Mouse (Mus musculus) myocyte (in vitro differentiated cells): ENCODE data around the gene Cadm4. TPM values are rescaled to one million over a fixed set of nuclear protein-coding genes. Genes with fewer than 3 reads are reported as not detected.
A peak's percentile ranks its signal among the peaks of the same experiment; 100 is the strongest.

Experiments
- H3K27me3 ChIP-seq: one replicate; pipeline ENCODE4 v1.6.1; 2011; ENCODE audit not compliant: control insufficient read depth, insufficient read depth, insufficient read length
- H3K36me3 ChIP-seq: one replicate; pipeline ENCODE4 v1.6.1; 2011; ENCODE audit not compliant: control insufficient read depth, insufficient read depth
- H3K4me2 ChIP-seq: one replicate; pipeline ENCODE4 v1.6.1; 2011; ENCODE audit warnings: low read depth, control low read depth
- H3K4me3 ChIP-seq: one replicate; pipeline ENCODE4 v1.5.1; 2011; ENCODE audit warnings: mild to moderate bottlenecking, control low read depth, moderate library complexity
- H3K79me2 ChIP-seq: one replicate; pipeline ENCODE4 v1.6.1; 2011; ENCODE audit not compliant: control insufficient read depth, insufficient read depth
- H3ac ChIP-seq: one replicate; pipeline ENCODE4 v1.6.1; 2011; ENCODE audit not compliant: control insufficient read depth, insufficient read length
- CEBPB ChIP-seq: IDR thresholded peaks from 2 replicates; pipeline ENCODE4 v1.6.1; 2011; ENCODE audit warnings: mild to moderate bottlenecking, moderate library complexity; ENCODE audit not compliant: poor library complexity, insufficient read depth, severe bottlenecking
- E2F4 ChIP-seq: IDR thresholded peaks from one replicate; pipeline ENCODE4 v1.6.1; 2011; ENCODE audit warnings: mild to moderate bottlenecking, control low read depth, moderate library complexity; ENCODE audit not compliant: insufficient read depth
- MAX ChIP-seq: IDR thresholded peaks from one replicate; pipeline ENCODE4 v1.6.1; 2011; ENCODE audit warnings: low read depth, mild to moderate bottlenecking, control low read depth
- MYOD1 ChIP-seq, 3 experiments: IDR thresholded peaks; one replicate each; pipeline ENCODE4 v1.6.1; 2011; ENCODE audit warnings: control low read depth in 2 of 3, low read depth in 2 of 3, mild to moderate bottlenecking in 2 of 3, moderate library complexity in 1 of 3; ENCODE audit not compliant: insufficient read length in 2 of 3, control insufficient read depth in 1 of 3
- MYOG ChIP-seq, 3 experiments: IDR thresholded peaks; one replicate each; pipeline ENCODE4 v1.6.1; 2011; ENCODE audit warnings: control low read depth in 2 of 3, low read depth in 2 of 3, mild to moderate bottlenecking in 2 of 3; ENCODE audit not compliant: insufficient read length in 2 of 3, control insufficient read depth in 1 of 3, insufficient read depth in 1 of 3
- POLR2A ChIP-seq: IDR thresholded peaks from one replicate; pipeline ENCODE4 v1.6.1; 2011; ENCODE audit warnings: low read depth, mild to moderate bottlenecking, control low read depth, moderate library complexity; ENCODE audit not compliant: insufficient read length
- POLR2AphosphoS2 ChIP-seq: IDR thresholded peaks from one replicate; pipeline ENCODE4 v1.6.1; 2011; ENCODE audit warnings: low read depth, control low read depth; ENCODE audit not compliant: insufficient read length
- REST ChIP-seq: IDR thresholded peaks from one replicate; pipeline ENCODE4 v1.6.1; 2011; ENCODE audit warnings: mild to moderate bottlenecking, control low read depth, moderate library complexity; ENCODE audit not compliant: insufficient read depth, insufficient read length
- SRF ChIP-seq: IDR thresholded peaks from one replicate; pipeline ENCODE4 v1.6.1; 2011; ENCODE audit warnings: low read depth; ENCODE audit not compliant: control insufficient read depth, insufficient read length
- TCF12 ChIP-seq: IDR thresholded peaks from one replicate; pipeline ENCODE4 v1.6.1; 2011; ENCODE audit warnings: mild to moderate bottlenecking, control low read depth; ENCODE audit not compliant: poor library complexity, insufficient read depth, severe bottlenecking
- TCF3 ChIP-seq: IDR thresholded peaks from one replicate; pipeline ENCODE4 v1.6.1; 2011; ENCODE audit warnings: low read depth, control low read depth; ENCODE audit not compliant: insufficient read length
- USF1 ChIP-seq: IDR thresholded peaks from one replicate; pipeline ENCODE4 v1.6.1; 2011; ENCODE audit warnings: low read depth, mild to moderate bottlenecking, control low read depth, moderate library complexity
- polyA plus RNA-seq: library from polyadenylated mRNA; unstranded; fragments of >200 nt; fragmentation: generic; extraction: Trizol; gene quantifications from one replicate; pipeline ENCODE4 v1.2.1, GENCODE M21; 2012; ENCODE audit warnings: missing spikeins

Cadm4 gene
- polyA plus RNA-seq, 1 experiment = 54.4 TPM

- no peaks in the 10 kb centered on the region for H3K79me2 ChIP-seq
- TF ChIP-seq TCF3 = no peak
- TF ChIP-seq POLR2A = no peak
- no peak for TF ChIP-seq MAX
- TF ChIP-seq POLR2AphosphoS2 = no peak
- TF ChIP-seq SRF = no peak
- no peak for TF ChIP-seq CEBPB
- TF ChIP-seq USF1 = no peak
- TF ChIP-seq REST = no peak
- no peak for TF ChIP-seq MYOD1 (IDR thresholded peaks at IDR 0.05; ENCODE audit: control insufficient read depth in 1 of 3, insufficient read length in 2 of 3, low read depth in 2 of 3)
- TF ChIP-seq E2F4 = no peak
- TF ChIP-seq TCF12 = no peak
- no peak for TF ChIP-seq MYOG (IDR thresholded peaks at IDR 0.05; ENCODE audit: control insufficient read depth in 1 of 3, insufficient read depth in 1 of 3, insufficient read length in 2 of 3, low read depth in 2 of 3)
- no peak overlapping the region for H3ac ChIP-seq
- no peaks in the 10 kb centered on the region for H3K27me3 ChIP-seq
- no peak overlapping the region for H3K4me3 ChIP-seq
- peak overlapping the region; percentile 77 for H3K4me2 ChIP-seq
- no peaks in the 10 kb centered on the region for H3K36me3 ChIP-seq
Observed at GRCm38 (mm10) chr7:24457726-24458370, 24.0 kb upstream of the Cadm4 start.

GRCm38 (mm10) chr7:24459440-24459839, 22.4 kb upstream of the Cadm4 start:
- Histone ChIP-seq H3K4me3 (no peak overlapping the region), H3K27me3 (no peaks in the 10 kb centered on the region)

DNA sequence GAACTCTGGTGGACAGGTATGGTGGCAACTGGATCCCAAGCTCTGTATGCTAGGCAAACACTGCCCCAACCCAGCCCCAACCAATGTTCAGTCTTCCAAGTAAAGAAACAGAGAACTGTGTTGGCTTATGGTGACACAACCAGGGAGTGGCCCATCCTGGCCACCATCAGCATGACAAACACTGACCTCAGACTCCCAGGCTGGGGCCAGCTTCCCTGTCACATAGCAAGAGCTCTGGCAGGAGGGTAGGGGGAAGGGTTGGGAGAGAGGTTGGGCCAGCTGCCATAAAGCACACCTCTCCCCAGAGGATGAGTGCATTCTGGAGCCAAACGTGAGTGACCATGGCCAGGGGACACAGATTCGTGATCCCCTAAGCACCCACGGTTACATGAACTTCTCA, 22.0 kb upstream of the Cadm4 start:
- Histone ChIP-seq H3K27me3 (no peaks in the 10 kb centered on the region), H3K79me2 (peaks cover 17% of the 10 kb centered on the region), H3K36me3 (no peaks in the 10 kb centered on the region), H3K4me2 (peak overlapping the region; percentile 66), H3K4me3 (no peak overlapping the region), H3ac (no peak overlapping the region)
- no peak for TF ChIP-seq POLR2AphosphoS2
- TF ChIP-seq MAX = no peak
- TF ChIP-seq SRF = no peak
- TF ChIP-seq MYOG (IDR thresholded peaks at IDR 0.05; ENCODE audit: control insufficient read depth in 1 of 3, insufficient read depth in 1 of 3, insufficient read length in 2 of 3, low read depth in 2 of 3) = no peak
- TF ChIP-seq E2F4 = no peak
- TF ChIP-seq TCF3 = no peak
- TF ChIP-seq POLR2A = no peak
- TF ChIP-seq TCF12 = no peak
- no peak for TF ChIP-seq MYOD1 (IDR thresholded peaks at IDR 0.05; ENCODE audit: control insufficient read depth in 1 of 3, insufficient read length in 2 of 3, low read depth in 2 of 3)
- no peak for TF ChIP-seq REST
- TF ChIP-seq CEBPB = no peak
- no peak for TF ChIP-seq USF1

More at GRCm38 (mm10) chr7:24459440-24459839, 22.4 kb upstream of the Cadm4 start:
- Histone ChIP-seq H3ac (no peak overlapping the region), H3K79me2 (peaks cover 13% of the 10 kb centered on the region), H3K4me2 (peak overlapping the region; percentile 66), H3K36me3 (no peaks in the 10 kb centered on the region)
- TF ChIP-seq SRF = no peak
- TF ChIP-seq MYOG (IDR thresholded peaks at IDR 0.05; ENCODE audit: control insufficient read depth in 1 of 3, insufficient read depth in 1 of 3, insufficient read length in 2 of 3, low read depth in 2 of 3) = no peak
- no peak for TF ChIP-seq POLR2AphosphoS2
- TF ChIP-seq TCF3 = no peak
- no peak for TF ChIP-seq E2F4
- TF ChIP-seq REST = no peak
- no peak for TF ChIP-seq MYOD1 (IDR thresholded peaks at IDR 0.05; ENCODE audit: control insufficient read depth in 1 of 3, insufficient read length in 2 of 3, low read depth in 2 of 3)

DNA sequence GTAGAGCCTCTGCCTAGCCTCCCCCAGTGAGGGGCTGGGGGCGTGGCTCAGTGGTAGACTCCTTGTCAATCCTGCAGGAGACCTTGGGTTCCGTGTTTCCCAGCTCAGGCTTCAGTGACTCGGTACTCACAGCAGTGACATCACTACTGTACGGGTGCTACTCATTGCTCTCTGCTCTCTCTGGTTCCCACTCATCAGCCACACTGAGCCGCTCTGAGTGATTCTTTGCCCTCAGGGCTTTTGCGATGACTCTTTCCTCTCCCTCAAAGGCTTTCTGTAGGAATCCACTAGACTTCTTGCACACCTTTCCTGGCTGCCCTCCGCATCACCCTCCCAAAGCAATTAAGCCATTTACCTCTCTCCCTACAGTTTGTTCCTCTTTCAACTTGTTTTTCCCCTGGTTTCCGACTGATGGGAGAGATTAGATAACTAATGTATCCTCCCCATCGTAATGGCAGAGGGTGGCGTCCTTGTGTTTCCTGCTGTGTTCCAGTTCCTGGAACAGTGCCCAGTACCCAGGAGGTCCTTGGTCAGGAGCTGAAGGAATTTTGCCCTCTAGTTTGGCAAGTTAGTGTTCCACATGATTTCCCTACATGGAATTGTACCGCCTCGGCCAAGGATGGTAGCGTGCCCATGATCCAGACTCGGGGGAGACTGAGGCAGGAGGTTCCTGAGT, 20.3 kb upstream of the Cadm4 start:
- Histone ChIP-seq H3K27me3 (no peaks in the 10 kb centered on the region), H3K36me3 (peaks cover 6% of the 10 kb centered on the region), H3K79me2 (peaks cover 31% of the 10 kb centered on the region), H3K4me3 (peak overlapping the region; percentile 89), H3ac (no peak overlapping the region), H3K4me2 (peak overlapping the region; percentile 68)
- no peak for TF ChIP-seq REST
- no peak for TF ChIP-seq CEBPB
- no peak for TF ChIP-seq TCF12
- TF ChIP-seq MAX = no peak
- TF ChIP-seq MYOG (IDR thresholded peaks at IDR 0.05; ENCODE audit: control insufficient read depth in 1 of 3, insufficient read depth in 1 of 3, insufficient read length in 2 of 3, low read depth in 2 of 3) = no peak
- TF ChIP-seq MYOD1 (IDR thresholded peaks at IDR 0.05; ENCODE audit: control insufficient read depth in 1 of 3, insufficient read length in 2 of 3, low read depth in 2 of 3) = no peak
- TF ChIP-seq TCF3 = no peak
- no peak for TF ChIP-seq POLR2A
- no peak for TF ChIP-seq POLR2AphosphoS2
- no peak for TF ChIP-seq USF1
- no peak for TF ChIP-seq E2F4
- no peak for TF ChIP-seq SRF
